Mouse (Mus musculus) heart, adult 8-10 months (tissue): ENCODE results near the gene Ddx10. TPM values are rescaled to one million over a fixed set of nuclear protein-coding genes. Genes with fewer than 3 reads are reported as not detected.
"Not testable (repeated sequence)": the region's sequence is repeated elsewhere in the genome, so short reads cannot be mapped to it uniquely, and the experiment has no call there.

Experiments used
- DNase-seq: peaks from one replicate; pipeline ENCODE4 v3.0.0; 2022; ENCODE audit warnings: low spot score
- total RNA-seq, 4 experiments: library from RNA; stranded (reverse); gene quantifications; 2 replicates each; pipeline ENCODE4 v1.2.4; 2022

Ddx10 gene
- total RNA-seq, 4 experiments from 2014 or later = 9.5 to 10.5 (median 9.7) TPM

- DNase-seq = peak; percentile 47
Measured at GRCm38 (mm10) chr9:53144266-53144665, 103.6 kb downstream of the Ddx10 start.

- no peak for DNase-seq
Measured at GRCm38 (mm10) chr9:53143508-53143907, 104.3 kb downstream of the Ddx10 start.

DNA sequence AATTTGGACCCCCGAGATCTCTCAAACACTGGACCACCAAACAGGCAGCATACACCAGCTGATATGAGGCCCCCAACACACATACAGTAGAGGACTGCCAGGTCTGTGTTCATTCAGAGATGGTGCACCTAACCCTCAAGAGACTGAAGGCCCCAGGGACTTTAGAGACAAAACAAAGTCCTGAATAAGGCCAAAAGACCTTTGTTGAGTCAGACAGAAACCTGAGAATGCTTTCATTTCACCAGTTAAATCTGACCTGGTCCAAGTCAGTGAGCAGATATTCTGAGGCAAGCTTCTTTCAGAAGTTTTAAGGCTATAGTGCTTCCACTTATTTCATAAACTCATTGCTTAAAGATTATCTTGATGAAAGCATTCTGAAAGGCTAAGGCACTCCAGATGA lies 105.4 kb downstream of the Ddx10 start:
- not testable (repeated sequence) for DNase-seq

DNA sequence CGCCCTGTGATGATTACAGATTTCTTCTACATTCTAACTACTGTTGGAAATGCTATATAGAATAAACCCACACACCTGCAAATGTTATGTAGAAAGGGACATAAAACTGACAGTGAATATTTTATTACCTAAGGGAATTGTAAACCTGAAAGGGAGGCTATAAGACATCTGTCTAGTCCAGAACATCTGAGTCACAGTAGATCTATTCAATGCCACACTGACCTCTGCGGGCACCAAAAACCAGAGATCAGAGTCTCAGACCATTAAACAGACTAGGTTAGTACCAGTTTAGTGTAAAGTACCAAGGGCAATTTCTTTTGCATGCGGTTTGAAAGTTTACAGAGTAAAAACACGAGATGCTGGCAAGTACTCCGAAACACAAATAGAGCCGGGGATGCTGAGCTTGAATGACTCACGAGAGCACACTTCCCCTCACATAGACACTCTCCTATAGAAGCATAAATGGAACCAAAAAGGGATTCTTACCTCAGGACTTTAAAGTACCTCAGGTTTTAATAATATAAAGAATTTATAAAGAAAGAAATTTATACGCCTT lies 107.2 kb downstream of the Ddx10 start:
- no peak for DNase-seq

DNA sequence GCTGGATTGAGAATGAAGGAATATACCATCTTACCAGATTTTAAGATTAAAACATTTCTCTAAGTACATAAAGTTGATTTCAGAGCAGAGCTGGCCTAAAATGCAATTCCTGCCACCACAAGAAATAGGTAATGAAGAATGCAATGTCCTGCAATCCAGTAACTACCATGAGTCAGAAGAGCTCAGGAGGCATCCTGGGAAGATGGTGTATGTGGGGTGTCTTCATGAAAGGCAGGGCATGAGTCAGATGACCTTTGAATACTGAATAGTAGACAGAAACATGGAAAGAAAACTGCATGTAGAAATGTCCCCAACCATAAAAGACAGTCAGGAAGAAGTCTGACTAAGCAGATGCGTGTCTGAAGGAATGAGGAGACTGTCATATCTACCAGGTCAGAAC lies 115.0 kb downstream of the Ddx10 start:
- DNase-seq = no peak

DNA sequence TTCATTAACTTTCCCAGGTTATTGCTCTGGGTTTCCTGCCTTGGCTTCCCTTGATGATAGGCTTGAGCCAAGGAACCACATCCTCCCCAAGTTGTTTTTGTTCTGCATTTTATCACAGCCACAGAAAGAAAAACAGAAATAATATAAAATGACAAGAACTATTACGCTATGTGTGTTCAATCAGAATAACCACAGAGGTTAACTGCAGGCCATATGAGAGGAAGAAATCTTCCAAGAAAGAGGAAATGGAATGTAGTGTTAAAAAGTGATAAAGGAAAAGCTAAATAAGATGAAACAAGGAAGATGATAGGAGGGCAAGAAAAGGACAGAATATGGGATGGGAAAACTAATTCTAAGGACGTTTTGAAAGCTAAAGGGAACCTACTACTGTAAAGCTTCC lies 117.4 kb downstream of the Ddx10 start:
- no peak for DNase-seq

GRCm38 (mm10) chr9:53101103-53101502 lies 146.8 kb downstream of the Ddx10 start:
- no peak for DNase-seq

GRCm38 (mm10) chr9:53095319-53096165 lies 152.3 kb downstream of the Ddx10 start:
- DNase-seq = no peak

- DNase-seq = peak; percentile 46
Measured at GRCm38 (mm10) chr9:53094536-53094935, 153.3 kb downstream of the Ddx10 start.

DNA sequence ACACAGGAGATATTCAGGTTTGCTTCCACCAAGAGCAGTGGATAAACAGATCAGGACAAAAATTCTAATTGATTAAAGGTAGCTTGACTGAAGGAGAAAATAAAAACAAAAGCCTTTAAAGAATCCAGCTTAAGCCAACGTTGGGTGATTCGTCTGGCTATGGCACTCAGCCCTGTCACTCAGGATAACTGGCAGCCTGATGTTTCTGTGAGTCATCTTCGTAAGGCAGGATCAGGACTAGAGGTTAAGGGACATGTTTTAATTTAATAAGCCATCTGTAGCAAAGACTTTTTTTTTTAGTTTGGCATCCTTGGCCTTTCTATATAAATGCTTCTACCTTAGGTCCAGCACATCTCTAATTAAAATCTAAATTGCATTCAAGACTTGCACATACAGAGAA lies 170.2 kb downstream of the Ddx10 start:
- DNase-seq = no peak

- no peak for DNase-seq
Measured at GRCm38 (mm10) chr9:53075931-53076330, 171.9 kb downstream of the Ddx10 start.

GRCm38 (mm10) chr9:53074443-53074842 lies 173.4 kb downstream of the Ddx10 start:
- DNase-seq = no peak

DNA sequence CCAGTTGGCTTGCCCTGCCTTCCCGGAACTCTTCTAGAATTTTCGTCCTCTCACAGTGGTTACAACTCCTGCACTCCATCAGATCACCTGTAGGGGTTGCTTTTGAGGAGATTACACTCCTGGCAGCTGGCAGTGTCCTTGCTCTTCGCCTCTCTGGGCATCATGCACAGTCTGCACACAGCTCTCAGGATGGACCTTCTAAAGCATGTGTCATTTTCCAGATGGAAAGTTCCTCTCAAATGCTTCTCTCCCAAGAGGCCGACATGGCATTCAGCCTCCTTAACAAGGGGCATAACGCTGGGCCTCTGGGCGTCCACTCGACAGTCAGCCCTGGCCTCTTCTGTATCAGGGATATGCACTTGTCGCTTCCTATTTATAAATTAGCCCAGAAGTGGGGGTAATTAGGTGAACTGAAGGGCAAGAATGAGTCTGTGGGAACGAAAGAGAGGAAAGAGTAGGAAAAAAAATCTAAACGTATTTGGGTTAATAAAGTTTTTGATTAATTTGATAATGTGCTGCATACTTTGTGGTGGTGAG lies 174.2 kb downstream of the Ddx10 start:
- DNase-seq = no peak

DNA sequence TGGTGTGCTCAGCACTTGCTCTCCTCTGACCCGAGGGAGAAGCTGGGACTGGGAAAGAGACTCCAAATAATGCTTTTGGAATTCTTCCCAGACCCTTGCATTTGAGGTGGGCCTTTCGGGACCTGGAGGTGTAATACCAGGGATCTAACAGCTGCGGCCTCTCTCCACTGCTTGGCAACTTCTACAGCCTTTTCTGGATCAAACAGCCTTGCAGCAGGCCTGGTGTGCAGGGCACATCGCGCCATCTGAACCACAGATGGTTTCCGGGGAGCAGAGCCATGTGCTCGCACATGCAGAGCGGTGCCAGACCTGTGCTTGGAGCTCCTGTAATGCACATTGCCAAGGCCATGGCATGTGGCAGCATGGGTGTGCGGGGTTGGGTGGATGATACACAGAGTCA lies 175.8 kb downstream of the Ddx10 start:
- no peak for DNase-seq

DNA sequence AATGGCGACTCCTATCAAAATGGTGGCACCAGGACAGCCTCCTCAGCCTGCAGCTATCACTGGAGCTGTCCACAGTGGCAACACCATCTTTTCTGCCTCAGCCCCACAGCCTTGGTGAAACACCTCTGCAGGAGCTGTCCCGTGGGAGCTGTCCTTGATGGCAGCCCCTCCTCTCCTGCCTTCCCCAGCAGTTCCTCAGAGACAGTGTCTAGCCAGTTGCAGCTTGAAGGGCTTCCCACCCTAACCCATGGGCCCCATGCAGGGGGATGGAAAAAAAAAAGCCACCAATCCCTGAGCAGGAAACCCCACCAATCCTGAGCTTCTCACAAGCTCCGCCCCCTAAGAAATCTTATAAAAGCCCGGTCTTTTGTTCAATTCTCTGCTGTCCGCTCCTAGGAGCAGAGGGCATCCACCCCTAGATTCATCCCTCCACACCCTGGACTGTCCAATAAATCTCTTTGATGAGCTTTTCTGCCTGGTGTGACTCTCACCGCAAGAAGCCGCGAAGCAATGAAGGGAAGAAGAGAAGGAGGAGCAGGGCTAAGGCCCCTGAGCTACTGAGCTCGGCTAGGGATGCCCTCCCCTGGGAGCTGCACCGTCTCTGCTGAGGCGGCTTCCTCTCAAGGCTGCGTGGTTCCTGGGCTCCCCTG lies 176.9 kb downstream of the Ddx10 start:
- no peak for DNase-seq

DNA sequence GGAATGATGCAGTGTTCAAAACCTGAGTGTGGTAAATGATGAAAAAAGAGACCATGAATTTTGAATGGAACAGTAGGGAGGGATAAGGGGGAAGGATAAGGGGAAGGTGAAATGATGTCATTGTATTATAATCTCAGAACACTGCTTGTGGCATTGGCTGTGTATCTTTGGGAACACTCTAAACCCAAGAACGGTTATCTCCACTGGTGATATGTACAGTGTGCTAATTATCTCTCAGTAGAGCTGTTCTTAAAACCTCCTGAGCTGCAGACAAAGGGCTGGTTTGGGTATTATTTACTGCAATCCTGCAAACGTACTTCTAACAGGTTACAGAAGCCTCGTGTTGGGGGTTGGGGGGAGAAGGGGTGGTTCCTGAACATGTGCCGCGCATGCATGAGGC lies 179.7 kb downstream of the Ddx10 start:
- no peak for DNase-seq

- peak; percentile 21 for DNase-seq
Measured at GRCm38 (mm10) chr9:53066428-53066827, 181.4 kb downstream of the Ddx10 start.

GRCm38 (mm10) chr9:53065028-53065427 lies 182.8 kb downstream of the Ddx10 start:
- no peak for DNase-seq

DNA sequence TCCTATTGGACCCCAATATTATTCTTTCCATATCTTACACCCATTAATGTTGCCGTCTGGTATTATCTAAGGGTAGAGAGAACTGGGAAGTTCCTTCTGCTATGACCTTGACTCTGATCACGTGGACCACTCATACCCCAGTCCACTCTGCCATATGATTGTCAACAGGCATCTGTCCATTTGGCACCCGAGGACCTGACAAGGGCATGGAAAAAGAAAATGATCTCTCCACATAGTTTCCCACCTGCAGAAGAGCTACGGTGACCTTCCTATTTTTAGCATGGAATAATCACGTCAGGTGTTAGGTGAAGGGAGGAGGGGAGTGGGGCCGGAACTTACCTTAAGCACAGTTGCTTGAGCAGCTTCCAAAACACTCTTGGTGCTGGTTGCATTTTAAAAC lies 183.3 kb downstream of the Ddx10 start:
- DNase-seq = peak; percentile 49

DNA sequence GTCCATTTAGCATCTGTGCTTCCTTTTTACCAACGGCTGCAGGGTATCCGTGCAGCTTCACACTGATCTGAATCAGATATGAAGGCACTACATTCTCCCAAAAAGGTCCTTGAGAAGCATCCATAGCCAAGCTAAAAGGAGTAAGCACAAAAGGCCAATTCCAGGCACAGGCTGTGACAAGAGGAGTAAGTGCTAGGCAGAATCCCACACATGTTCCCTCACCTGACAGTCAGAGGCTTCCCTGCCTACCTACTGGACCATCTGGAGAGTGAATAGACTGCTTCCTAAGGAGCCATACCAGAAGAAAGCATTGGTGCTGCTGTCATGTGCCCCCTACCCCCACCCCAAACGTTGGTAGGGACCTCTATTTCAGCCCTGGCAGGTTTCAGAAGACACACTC lies 192.5 kb downstream of the Ddx10 start:
- no peak for DNase-seq
